Mouse (Mus musculus) ES-E14 (cell line): ENCODE measurements around the gene Tnfsf10.
"Not testable (repeated sequence)": the region's sequence is repeated elsewhere in the genome, so short reads cannot be mapped to it uniquely, and the experiment has no call there.

Experiments
- HCFC1 ChIP-seq: IDR thresholded peaks from 2 replicates; pipeline ENCODE4 v1.6.1; 2012; ENCODE audit warnings: low read length, inconsistent platforms, borderline replicate concordance; ENCODE audit not compliant: insufficient read depth
- MAFK ChIP-seq: IDR thresholded peaks from 2 replicates; pipeline ENCODE4 v1.6.1; 2014; ENCODE audit warnings: mild to moderate bottlenecking, low read depth, low read length, inconsistent platforms; ENCODE audit not compliant: insufficient read depth
- ZNF384 ChIP-seq: IDR thresholded peaks from 2 replicates; pipeline ENCODE4 v1.6.1; 2012; ENCODE audit warnings: low read depth, low read length, inconsistent platforms

- TF ChIP-seq ZNF384, HCFC1, MAFK: not testable (repeated sequence)
These were observed 25.9 kb upstream of the Tnfsf10 start for GRCm38 (mm10) chr3:27290945-27291344.
